Mouse (Mus musculus) layer of hippocampus, adult 8-10 months (tissue): Measurements from ENCODE around the gene Nxnl1. TPM values are rescaled to one million over a fixed set of nuclear protein-coding genes. Genes with fewer than 3 reads are reported as not detected.

Experiments
- DNase-seq, 2 experiments: peaks; one replicate each; pipeline ENCODE4 v3.0.0; 2022; ENCODE audit warnings: low spot score in 2 of 2
- total RNA-seq, 4 experiments: library from RNA; stranded (reverse); gene quantifications; 2 replicates each; pipeline ENCODE4 v1.2.4; 2022

Nxnl1 gene
- total RNA-seq, 4 experiments from 2014 or later = 0.14 to 0.28 TPM; not detected in 2

- DNase-seq = no peak
Observed at GRCm38 (mm10) chr8:71586891-71587290, 20.5 kb upstream of the Nxnl1 start.

DNA sequence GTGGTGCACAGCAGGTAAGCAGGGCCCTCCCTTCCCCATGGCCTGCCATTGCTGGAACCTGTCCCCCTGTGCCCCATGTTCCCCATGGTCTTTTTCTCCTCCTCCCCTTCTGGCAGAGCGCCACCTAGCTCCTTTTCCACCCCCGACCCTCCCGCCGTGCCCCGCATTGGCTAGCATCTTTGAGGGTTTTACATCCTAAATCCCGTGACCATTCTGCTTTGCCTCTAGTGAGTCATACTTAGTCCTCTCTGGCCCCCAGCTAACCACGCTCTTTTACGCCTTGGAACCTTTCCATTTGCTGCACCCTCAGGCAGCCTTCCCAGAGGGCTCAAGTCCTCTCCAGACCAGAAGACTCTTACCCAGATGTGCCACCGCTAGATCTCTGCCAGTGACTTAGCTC lies 13.8 kb upstream of the Nxnl1 start:
- DNase-seq = no peak

GRCm38 (mm10) chr8:71579476-71579875 lies 13.1 kb upstream of the Nxnl1 start:
- no peak for DNase-seq

DNA sequence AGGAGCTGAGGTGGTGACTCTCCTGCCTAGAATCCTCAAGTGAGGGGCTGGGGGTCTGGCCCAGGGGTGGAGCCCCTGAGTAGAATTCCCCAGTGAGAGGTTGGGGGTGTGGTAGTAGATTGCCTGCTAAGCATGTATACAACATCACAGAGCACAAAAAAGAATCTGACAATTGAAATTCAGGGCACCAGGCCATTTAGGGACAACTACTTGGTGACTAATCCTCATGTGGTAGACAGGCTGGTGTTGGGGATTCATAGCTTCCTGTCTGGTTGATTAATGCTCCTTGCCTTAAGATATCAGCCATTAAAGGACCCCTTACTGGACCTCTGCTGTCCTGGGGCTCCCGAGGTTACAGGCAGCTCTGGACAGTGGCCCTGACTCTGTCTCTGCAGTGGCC lies 12.6 kb upstream of the Nxnl1 start:
- no peak for DNase-seq

DNA sequence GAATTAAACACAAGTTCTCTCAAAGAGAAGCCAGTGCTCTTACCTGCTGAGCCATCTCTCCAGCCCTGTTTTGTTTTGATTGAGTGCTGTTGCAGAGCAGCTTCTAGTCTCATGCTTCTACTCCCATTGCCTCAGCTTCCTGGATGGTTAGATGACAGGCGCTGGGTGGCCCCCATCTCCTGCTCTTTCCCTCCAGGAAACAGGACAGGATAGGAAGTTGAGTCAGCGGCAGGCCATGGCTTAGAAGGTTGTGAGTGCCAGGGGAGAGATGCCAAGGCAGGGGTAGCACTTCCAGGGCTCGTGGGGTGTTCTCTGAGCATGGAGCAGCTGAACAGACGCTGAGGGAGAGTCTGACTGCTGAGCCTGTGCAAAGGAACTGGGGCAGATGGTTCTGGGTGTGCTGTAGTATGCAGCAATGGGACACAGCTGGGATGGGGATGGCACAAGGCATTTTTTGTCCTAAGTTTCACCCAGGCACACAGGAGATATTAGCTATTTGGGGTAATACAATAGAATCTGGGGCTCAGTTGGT lies 11.5 kb upstream of the Nxnl1 start:
- DNase-seq = no peak

DNA sequence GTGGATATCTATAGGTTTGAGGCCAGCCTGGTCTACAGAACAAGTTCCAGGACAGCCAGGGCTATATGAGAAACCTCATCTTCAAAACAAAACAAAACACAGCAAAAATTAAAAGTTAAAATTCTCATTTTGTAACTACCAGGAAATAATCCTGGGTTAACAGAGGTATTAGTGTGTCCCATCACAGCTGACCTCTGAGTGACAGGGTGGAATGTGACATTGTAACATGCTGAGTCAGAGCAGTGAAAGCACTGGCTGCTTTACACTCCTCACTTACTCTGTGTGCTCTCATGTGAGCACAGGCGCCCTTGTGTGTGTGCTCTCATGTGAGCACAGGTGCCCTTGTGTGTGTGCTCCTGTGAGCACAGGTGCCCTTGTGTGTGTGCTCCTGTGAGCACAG lies 8.6 kb upstream of the Nxnl1 start:
- DNase-seq = no peak

DNA sequence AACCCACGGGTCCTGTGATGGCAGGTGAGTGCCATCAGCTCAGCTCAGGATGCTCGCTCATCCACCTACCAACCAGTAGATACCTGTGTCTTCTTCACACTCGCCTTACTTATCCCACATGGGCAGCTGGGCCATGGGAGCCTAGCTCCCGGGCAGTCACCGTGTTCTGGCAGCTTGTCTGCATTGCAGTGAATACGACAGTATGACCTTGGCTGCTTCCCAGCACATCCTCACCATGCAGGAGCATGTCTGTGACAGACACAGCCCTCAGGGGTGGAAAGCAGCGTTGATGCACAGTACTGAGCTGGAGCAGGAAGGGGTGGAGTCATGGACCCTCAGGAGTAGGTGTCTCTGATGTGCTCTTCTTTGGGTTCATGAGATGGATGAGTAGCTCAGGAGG lies 8.0 kb upstream of the Nxnl1 start:
- DNase-seq = no peak

GRCm38 (mm10) chr8:71572847-71573633 lies 6.6 kb upstream of the Nxnl1 start:
- peak; percentile 87 to 91 for DNase-seq

DNA sequence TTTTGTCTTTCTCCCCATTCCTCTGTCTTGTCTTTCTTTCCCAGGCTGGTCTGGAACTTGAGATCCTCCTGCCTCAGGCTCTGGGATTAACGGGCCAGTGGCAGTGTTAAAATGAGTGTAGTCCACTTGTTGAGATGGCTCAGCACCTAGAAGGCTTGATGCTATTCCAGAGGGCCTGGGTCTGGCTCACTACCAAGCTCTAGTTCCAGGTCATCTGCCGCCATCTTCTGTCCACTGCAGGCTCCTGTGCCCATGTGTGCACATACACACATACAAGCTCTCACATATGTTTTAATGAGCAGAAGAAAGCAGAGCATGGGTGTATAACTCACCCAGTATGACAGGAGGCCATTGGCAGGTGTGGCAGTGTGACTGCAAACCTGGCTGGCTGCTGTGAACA lies 5.7 kb upstream of the Nxnl1 start:
- DNase-seq = no peak

DNA sequence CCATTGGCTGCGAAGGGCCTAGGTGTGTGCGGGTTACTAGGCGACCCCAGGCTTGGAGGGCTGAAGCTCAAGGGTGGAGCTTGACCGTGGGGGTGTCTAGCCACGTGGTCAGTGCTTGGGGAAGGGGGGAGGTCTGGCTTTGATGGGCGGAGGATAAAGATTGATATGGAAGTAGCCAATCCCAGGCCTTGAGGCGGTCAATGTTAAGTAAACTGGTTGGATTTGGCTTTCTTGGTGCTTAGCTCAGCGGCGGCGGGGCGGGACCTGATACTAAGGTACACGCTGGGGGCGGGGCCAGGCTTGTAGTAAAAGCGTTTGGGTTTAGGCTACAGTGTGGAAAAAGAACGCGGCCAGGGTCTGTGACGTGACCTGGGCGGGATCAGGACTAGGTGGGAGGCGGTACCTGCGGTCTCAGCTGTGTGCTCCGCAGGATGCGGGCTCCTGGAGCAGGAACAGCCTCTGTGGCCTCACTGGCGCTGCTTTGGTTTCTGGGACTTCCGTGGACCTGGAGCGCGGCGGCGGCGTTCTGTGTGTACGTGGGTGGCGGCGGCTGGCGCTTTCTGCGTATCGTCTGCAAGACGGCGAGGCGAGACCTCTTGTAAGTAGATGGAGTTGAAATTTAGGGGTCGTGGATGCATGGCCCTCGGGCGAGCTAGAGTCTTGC lies 4.0 kb upstream of the Nxnl1 start:
- DNase-seq = peak; percentile 96 to 98

GRCm38 (mm10) chr8:71569366-71570290 lies 3.2 kb upstream of the Nxnl1 start:
- peak; percentile 92 to 95 for DNase-seq

DNA sequence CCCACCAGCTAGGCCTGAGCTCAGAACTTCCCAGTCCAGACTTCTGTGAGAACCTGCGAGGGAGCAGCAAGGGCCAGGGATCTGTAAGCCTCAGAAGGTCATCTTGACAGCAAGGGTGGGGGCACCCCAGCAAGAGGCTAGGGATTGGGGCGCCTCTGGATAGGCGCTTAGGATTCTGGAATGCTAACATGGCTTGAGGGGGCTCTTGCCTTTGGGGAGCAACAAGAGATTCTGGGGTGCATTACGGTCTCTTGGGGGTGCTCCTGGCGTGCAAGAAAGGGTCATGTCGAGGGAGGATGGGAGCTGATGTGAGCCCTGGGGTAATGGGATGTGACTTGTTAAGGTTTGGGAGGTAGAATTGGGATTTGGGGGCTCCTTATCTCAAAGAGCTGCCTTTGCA lies 2.5 kb upstream of the Nxnl1 start:
- DNase-seq = no peak

GRCm38 (mm10) chr8:71568387-71568937 lies 2.1 kb upstream of the Nxnl1 start, which contains the start of gene Slc27a1:
Gene Slc27a1, plus strand, starts transcription at chr8:71568882.
- DNase-seq = peak; percentile 73 to 74

DNA sequence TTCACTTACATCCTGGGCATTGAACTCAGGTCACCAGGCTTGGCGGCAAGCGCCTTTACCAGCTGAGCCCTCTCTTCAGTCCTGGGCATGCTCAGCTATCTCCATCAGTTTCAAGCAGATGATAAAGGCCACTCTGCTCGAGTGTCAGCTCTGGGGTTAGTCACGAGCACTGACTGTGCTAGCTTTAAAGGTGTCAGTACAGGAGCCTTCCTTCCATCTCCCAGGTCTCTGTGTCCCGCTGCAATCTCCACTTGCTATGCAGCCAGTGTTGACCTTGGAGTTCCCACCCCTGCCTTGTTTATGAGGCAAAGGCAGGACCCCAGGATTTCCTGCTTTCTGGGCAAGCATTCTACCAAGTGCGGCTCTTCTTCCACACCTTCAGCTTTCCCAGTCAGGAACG lies 1.2 kb upstream of the Nxnl1 start:
- no peak for DNase-seq

DNA sequence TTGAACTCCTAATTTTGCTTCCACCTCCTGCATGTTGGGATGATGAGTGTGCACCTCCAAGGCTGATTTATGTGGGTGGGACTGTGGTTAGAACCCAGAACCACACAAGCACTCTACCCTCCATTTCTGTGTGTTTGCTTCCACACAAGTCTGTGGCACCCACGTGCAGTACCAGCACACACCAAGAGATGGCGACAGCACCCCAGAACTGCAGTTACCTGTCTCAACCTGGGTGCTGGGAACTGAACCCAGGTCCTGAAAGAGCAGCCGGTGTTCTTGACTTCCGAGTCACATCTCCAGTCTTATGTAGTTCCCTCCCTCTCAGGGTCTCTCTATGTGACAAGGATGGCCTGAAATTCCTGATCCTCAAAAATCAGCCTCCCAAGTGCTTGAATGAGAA lies 2.4 kb downstream of the Nxnl1 start:
- no peak for DNase-seq

DNA sequence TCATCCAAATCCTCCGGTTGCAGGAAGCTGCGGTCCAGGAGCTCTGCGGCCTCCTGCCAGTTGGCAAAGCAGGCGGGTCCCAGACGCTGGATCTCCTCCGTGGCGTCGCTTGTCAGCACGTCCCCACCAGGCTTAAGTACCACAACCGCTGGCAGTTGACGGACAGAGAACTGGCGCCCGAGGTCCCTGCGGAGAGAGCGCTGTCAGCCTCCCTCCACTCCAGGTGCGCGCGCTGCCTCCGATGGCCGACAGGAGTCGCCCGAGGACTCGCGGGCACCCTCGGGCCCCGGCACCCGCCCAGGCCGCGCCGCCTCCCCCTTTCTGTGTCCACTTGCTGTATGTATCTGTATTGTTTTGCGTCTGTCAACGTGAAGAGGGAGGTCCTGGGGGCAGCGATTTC lies 3.6 kb downstream of the Nxnl1 start:
- DNase-seq = peak in 1 of 2 experiments; percentile 63

DNA sequence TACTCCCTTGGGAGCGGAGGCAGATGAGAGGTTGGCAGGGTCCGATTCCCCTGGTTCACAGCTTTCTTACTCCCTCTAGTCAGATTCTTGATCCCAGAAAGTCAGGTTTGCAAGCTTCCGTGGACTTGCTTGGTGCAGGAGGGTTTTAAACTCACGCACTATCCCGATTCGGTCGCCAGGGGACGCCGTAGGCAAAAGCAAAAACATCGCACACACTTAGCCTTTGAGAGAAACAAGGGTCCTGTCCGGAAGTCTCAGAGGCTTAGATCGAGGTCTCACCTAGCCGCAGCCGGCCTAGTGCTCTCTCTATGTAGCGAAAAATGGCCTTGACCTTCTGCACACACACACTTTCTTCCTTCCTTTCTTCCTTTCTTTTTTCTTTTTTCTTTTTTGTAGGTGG lies 5.0 kb downstream of the Nxnl1 start:
- DNase-seq = peak in 1 of 2 experiments; percentile 63

- DNase-seq = no peak
Observed at GRCm38 (mm10) chr8:71560765-71561164, 5.6 kb downstream of the Nxnl1 start.

DNA sequence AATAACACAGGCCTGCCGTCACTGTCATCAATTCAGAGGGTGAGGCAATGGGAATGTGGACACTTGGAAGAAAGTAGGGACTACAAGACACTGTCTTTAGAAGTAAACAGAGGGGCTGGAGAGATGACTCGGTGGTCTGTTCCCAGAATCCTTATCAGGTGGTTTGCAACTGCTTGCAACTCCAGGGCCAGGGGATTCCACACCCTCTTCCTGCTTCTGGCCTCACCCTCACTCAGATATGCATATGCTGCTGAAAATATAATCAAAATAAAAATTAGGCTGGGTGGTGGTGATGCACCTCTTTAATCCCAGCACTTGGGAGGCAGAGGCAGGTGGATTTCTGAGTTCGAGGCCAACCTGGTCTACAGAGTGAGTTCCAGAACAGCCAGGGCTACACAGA lies 6.3 kb downstream of the Nxnl1 start:
- no peak for DNase-seq

DNA sequence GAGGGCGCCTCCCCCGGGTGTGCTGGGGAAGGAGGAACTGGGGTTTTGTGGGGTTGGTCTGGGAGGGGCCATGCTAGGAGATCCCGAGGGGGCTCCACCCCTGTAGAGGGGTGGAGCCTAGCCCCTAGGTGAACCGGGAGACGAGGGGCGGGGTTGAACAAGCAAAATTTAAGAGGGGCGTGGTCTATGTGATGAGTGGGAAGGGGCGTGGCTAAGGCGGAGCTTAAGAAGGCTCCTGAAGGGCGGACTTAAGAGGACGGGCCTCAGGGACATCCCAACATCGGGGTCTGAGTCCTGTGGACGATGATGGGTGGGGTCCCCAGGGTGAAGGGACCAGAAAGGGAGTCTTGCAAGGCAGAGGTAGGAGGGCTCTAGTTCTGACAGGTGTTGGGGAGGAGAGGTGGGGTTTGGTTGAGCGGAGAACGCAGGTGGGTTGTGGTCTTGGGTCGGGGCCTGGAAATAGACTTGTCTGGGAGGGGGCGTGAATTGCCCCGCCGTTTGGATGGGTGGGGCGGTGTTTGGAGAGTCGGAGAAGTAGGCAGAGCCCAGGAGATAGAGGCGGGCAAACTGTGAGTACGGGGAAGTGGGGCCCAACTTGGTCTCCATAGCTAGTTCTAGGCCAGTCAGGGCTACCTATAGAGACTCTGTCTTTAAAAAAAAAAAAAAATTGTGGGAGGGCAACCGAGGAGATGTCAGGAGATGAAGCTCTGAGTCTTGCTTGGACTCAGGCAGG lies 7.3 kb downstream of the Nxnl1 start:
- no peak for DNase-seq
